In genomic region chr2:54083861-54084736, GRCm38 (mm10) we compare ENCODE assay signal across 11 mouse cellular contexts. TPM values are rescaled to one million over a fixed set of nuclear protein-coding genes. Genes with fewer than 3 reads are reported as not detected.
DNase-seq lines count a peak whose midpoint lies in the region; ATAC-seq and TF ChIP-seq lines count a peak whose summit lies in the region.
"Had no signal": no experiment of that assay in that cellular context is flagged by ENCODE, and none has a peak within 500 bp of the region (broad histone marks: within the 10 kb centered on the region; RNA-seq: fewer than 3 reads in every experiment).

No protein-coding gene starts in this region.

- no peaks in the 10 kb centered on the region for H3K9me3 ChIP-seq in heart, embryonic 10.5 days
- H3K9me3 ChIP-seq in midbrain, embryonic 14.5 days (ENCODE audit: control insufficient read depth, low read length) = no peaks in the 10 kb centered on the region

- WGBS in heart, embryonic 10.5 days = 4% methylated on average over 29 of the region's 29 CpGs
- WGBS in midbrain, embryonic 14.5 days = under 1% methylated on average over 29 of the region's 29 CpGs

- no peak for DNase-seq in heart, embryonic 10.5 days (ENCODE audit: low spot score)
- DNase-seq in heart, postnatal 36 days = no peak
- DNase-seq in R1 (ENCODE audit: low read depth, low spot score) = peak; percentile 79
- peak; percentile 9 for DNase-seq in kidney, postnatal 10 days
- peak; percentile 72 for DNase-seq in midbrain, embryonic 14.5 days
- DNase-seq in spleen, postnatal 36 days (ENCODE audit: low spot score in 2 of 2) = no peak
- no peak for DNase-seq in B cell, adult 2 months

- intact Hi-C loops in heart, postnatal 36 days (cut with DNase I) = loop anchor here (10.0 kb wide), 2 partner anchors 519 to 879 kb away; no protein-coding TSS in a partner anchor

- no peak for TF ChIP-seq CTCF in embryonic fibroblast, embryonic 13.5 days (IDR thresholded peaks at IDR 0.05; ENCODE audit: borderline replicate concordance, insufficient read depth, low read length)

- H3K4me2 ChIP-seq in midbrain, embryonic 14.5 days (ENCODE audit: low read length) = peak overlapping the region; percentile 87

- TF ChIP-seq POLR2A in embryonic fibroblast, embryonic 13.5 days (IDR thresholded peaks at IDR 0.05; ENCODE audit: low read depth, low read length) = no peak

- peaks cover 12% of the 10 kb centered on the region for H3K4me1 ChIP-seq in heart, embryonic 10.5 days
- H3K4me1 ChIP-seq in embryonic fibroblast, embryonic 13.5 days (ENCODE audit: control insufficient read depth, insufficient read depth, low read length) = peaks cover 2% of the 10 kb centered on the region; the same call in 1 of the 2 replicates
- H3K4me1 ChIP-seq in midbrain, embryonic 14.5 days (ENCODE audit: control insufficient read depth, insufficient read depth, low read length) = peaks cover 7% of the 10 kb centered on the region; the same call in 1 of the 2 replicates

- peak; percentile 49; the same call in 1 of the 2 replicates for ATAC-seq in midbrain, embryonic 14.5 days (ENCODE audit: low FRiP score, low TSS enrichment)

- no peaks in the 10 kb centered on the region for H3K36me3 ChIP-seq in heart, embryonic 10.5 days
- H3K36me3 ChIP-seq in midbrain, embryonic 14.5 days (ENCODE audit: control insufficient read depth, insufficient read depth, low read length) = no peaks in the 10 kb centered on the region

- H3K27ac ChIP-seq in heart, embryonic 10.5 days = no peak overlapping the region
- no peak overlapping the region for H3K27ac ChIP-seq in embryonic fibroblast, embryonic 13.5 days (ENCODE audit: insufficient read depth, low read length)
- H3K27ac ChIP-seq in midbrain, embryonic 14.5 days (replicated peaks; ENCODE audit: low read depth, low read length) = no peak overlapping the region

- peak overlapping the region; percentile 50 for H3K9ac ChIP-seq in midbrain, embryonic 14.5 days (replicated peaks; ENCODE audit: low read length)

- peak overlapping the region; percentile 64 for H3K4me3 ChIP-seq in heart, embryonic 10.5 days
- H3K4me3 ChIP-seq in embryonic fibroblast, embryonic 13.5 days (ENCODE audit: insufficient read depth, low read length) = peak overlapping the region; percentile 46
- H3K4me3 ChIP-seq in midbrain, embryonic 14.5 days (replicated peaks; ENCODE audit: low read depth, low read length) = peak overlapping the region; percentile 54

- peaks cover 21% of the 10 kb centered on the region for H3K27me3 ChIP-seq in heart, embryonic 10.5 days (ENCODE audit: insufficient read depth, poor library complexity, severe bottlenecking)
- H3K27me3 ChIP-seq in midbrain, embryonic 14.5 days (ENCODE audit: control insufficient read depth, insufficient read depth, low read length) = peaks cover 4% of the 10 kb centered on the region; the same call in 1 of the 2 replicates

RNA-seq across cellular contexts. Expression of gene Rprm, which starts 1.3 kb away (rescaled TPM):
- 1.1 and 2.8 TPM in 2 replicates for polyA plus RNA-seq in heart, embryonic 10.5 days (2016; fragmentation: Nextera tagmentation; extraction: Ambion mirVana)
- total RNA-seq in heart, postnatal 36 days (2021) = not detected
- polyA plus RNA-seq in embryonic fibroblast, embryonic 13.5 days (2011; ENCODE audit: insufficient read length, low read depth, missing spikeins) = 6.3 TPM in 2 replicates
- 31.5 and 44.7 TPM in 2 replicates for polyA plus RNA-seq in midbrain, embryonic 14.5 days (2014; fragmentation: Nextera tagmentation; extraction: Ambion mirVana)
- total RNA-seq: hematopoietic stem cell, adult 5-6 weeks; MEL had no signal
- polyA plus RNA-seq: testis, adult 2 months had no signal

Comparison
In these comparisons a context has a peak if more than half of its experiments do, and no peak if none do; other contexts are left out.
1. DNase-seq: peak in R1 (single experiment), kidney, postnatal 10 days (single experiment) and midbrain, embryonic 14.5 days (single experiment); none in heart, embryonic 10.5 days (single experiment), heart, postnatal 36 days (0 of 2), spleen, postnatal 36 days (0 of 2) and B cell, adult 2 months (0 of 2).
2. Peak in every context shown above with its lines, with median percentiles within 50 percentile points of each other: H3K4me3 ChIP-seq.